Mouse (Mus musculus) olfactory bulb, adult 2 months (tissue): ENCODE results near the gene Gm11634.

ENCODE experiments used
- CTCF ChIP-seq: fragments of 200-500 bp; IDR thresholded peaks from 2 replicates; pipeline ENCODE4 v1.5.1; 2012; ENCODE audit warnings: low read depth, mild to moderate bottlenecking, low read length, moderate library complexity; ENCODE audit not compliant: insufficient read depth
- POLR2A ChIP-seq: fragments of 200-500 bp; IDR thresholded peaks from 2 replicates; pipeline ENCODE4 v1.6.1; 2012; ENCODE audit warnings: mild to moderate bottlenecking, low read depth, low read length, moderate library complexity; ENCODE audit not compliant: insufficient read depth

DNA sequence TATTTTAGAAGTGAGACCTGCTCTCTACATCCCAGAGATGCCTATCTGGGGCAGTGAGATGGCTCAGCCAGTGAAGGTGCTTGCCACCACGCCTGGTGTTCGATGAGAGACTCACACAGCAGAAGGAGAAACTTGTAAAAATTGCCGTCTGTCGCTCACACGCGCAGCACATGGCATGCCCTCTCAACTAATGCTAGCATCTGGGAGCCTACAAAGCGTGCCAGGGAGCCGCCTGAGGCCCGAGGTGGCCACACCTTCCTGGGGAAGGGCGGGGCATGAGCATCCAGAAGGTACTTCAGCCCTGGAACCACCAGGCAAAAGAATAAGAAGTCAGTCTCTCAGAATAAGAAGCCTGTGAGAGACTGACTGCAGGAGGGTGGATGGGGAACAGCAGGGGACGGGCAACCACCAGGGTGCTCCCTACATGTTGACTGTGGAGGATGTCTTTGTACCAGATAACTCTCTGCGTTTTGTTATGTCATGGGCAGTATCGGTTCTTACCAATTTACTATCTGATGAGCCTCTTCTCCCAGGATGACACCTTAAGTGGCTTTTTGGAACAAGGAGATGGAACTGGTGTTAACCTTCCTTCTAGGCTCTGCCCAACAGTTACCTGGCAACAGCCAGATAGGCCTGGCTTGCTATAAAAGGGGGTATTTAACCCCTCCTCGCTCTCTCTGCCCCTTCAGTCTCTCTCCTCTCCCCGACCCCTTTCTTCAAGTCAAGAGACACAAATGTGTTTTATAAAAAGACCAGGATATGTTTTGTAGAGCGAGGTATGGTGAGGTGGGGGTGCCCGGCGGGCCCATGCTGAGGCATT, 18.1 kb upstream of the Gm11634 start:
- TF ChIP-seq POLR2A = no peak
- TF ChIP-seq CTCF = no peak
